Mouse (Mus musculus): ENCODE measurements at regions not wholly inside any gene's neighbourhood (a gene's known extent, or its start where the extent isn't known, plus 50 kb on each side); places are given as distances from the start of the nearest gene placed in this dataset.

DNA sequence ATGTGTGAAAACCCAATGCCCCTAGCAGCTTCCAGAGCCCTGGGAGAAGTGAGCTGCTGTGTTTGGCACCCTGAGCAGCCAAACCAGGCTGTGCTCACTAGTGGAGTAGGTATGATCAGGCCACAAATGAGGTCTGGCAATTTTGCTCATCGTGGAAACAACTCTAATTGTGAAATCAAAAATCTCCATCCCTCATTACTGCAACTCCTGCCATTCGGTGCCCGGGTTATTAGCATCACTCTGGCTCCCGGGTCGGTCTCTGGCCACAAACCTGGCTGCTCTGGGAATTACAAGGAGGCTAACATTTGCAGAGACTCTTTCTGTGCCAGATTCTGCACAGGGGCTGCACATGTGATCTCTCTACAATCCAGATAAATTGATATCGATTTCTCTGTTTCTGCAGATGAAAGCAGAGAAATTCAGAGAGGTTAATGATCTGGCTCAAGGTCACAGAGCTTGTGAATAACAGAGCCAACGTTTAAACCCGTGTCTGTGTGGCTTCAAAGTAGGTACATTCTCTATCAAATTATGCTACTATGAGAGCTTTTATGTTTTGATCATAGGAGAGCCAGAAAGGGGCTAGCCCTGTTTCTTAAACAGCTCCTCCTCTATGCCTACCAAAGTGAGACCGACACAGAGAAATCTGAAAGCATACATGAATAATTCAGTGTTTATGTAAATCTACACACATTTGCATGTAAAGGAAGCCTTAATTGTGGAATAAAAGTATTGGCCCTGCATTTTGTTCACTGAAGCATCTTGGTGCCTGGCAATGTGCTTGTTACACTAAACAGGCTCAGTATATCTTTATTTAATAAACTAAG, 398.7 kb upstream of the Igfbp7 start:
- no peak for ATAC-seq (ENCODE audit: insufficient number of reproducible peaks, insufficient read depth, low FRiP score, low TSS enrichment)
- Histone ChIP-seq H3K9ac (no peak overlapping the region), H3K27ac (no peak overlapping the region), H3K4me3 (no peak overlapping the region), H3K4me2 (replicated peaks) (no peak overlapping the region), H3K27me3 (no peaks in the 10 kb centered on the region), H3K36me3 (no peaks in the 10 kb centered on the region), H3K4me1 (no peaks in the 10 kb centered on the region), H3K9me3 (no peaks in the 10 kb centered on the region)
- WGBS: 51% methylated on average over 9 of the region's 9 CpGs

- Histone ChIP-seq H3K9ac (no peak overlapping the region), H3K36me3 (no peaks in the 10 kb centered on the region), H3K9me3 (no peaks in the 10 kb centered on the region), H3K4me2 (replicated peaks) (no peak overlapping the region), H3K27ac (no peak overlapping the region), H3K27me3 (no peaks in the 10 kb centered on the region), H3K4me1 (no peaks in the 10 kb centered on the region), H3K4me3 (no peak overlapping the region)
- no peak for ATAC-seq (ENCODE audit: insufficient number of reproducible peaks, insufficient read depth, low FRiP score, low TSS enrichment)
- WGBS: 82% methylated on average over 6 of the region's 6 CpGs
Observed at GRCm38 (mm10) chr5:77805796-77806195, 398.0 kb upstream of the Igfbp7 start.

GRCm38 (mm10) chr5:77805303-77805702, 397.5 kb upstream of the Igfbp7 start:
- no peaks in the 10 kb centered on the region for H3K4me1 ChIP-seq
- no peaks in the 10 kb centered on the region for H3K9me3 ChIP-seq
- H3K4me3 ChIP-seq: no peak overlapping the region
- no peak for ATAC-seq (ENCODE audit: insufficient number of reproducible peaks, insufficient read depth, low FRiP score, low TSS enrichment)
- H3K27ac ChIP-seq: no peak overlapping the region
- no peak overlapping the region for H3K4me2 ChIP-seq (replicated peaks)
- no peaks in the 10 kb centered on the region for H3K27me3 ChIP-seq
- H3K36me3 ChIP-seq: no peaks in the 10 kb centered on the region
- no peak overlapping the region for H3K9ac ChIP-seq
- 68% methylated on average over 1 of the region's 1 CpGs for WGBS

- Histone ChIP-seq H3K4me1 (no peaks in the 10 kb centered on the region), H3K36me3 (no peaks in the 10 kb centered on the region), H3K9me3 (no peaks in the 10 kb centered on the region), H3K9ac (no peak overlapping the region), H3K27me3 (no peaks in the 10 kb centered on the region), H3K4me2 (replicated peaks) (no peak overlapping the region), H3K27ac (no peak overlapping the region), H3K4me3 (no peak overlapping the region)
- no peak; the same call in 1 of the 2 replicates for ATAC-seq (ENCODE audit: insufficient number of reproducible peaks, insufficient read depth, low FRiP score, low TSS enrichment)
- WGBS: 49% methylated on average over 9 of the region's 9 CpGs
Observed at GRCm38 (mm10) chr5:77804113-77804512, 396.3 kb upstream of the Igfbp7 start.

GRCm38 (mm10) chr5:77803562-77803961, 395.7 kb upstream of the Igfbp7 start:
- Histone ChIP-seq H3K27me3 (no peaks in the 10 kb centered on the region), H3K4me3 (no peak overlapping the region)
- 52% methylated on average over 6 of the region's 6 CpGs for WGBS

GRCm38 (mm10) chr5:77796960-77797359, 389.1 kb upstream of the Igfbp7 start:
- Histone ChIP-seq H3K4me2 (replicated peaks) (no peak overlapping the region), H3K27ac (no peak overlapping the region), H3K4me1 (no peaks in the 10 kb centered on the region), H3K27me3 (no peaks in the 10 kb centered on the region), H3K36me3 (no peaks in the 10 kb centered on the region), H3K9me3 (no peaks in the 10 kb centered on the region), H3K9ac (no peak overlapping the region), H3K4me3 (no peak overlapping the region)
- ATAC-seq (ENCODE audit: insufficient number of reproducible peaks, insufficient read depth, low FRiP score, low TSS enrichment): no peak
- WGBS: 62% methylated on average over 3 of the region's 3 CpGs

More at GRCm38 (mm10) chr5:77803562-77803961, 395.7 kb upstream of the Igfbp7 start:
- Histone ChIP-seq H3K9ac (no peak overlapping the region), H3K4me2 (replicated peaks) (no peak overlapping the region), H3K9me3 (no peaks in the 10 kb centered on the region), H3K36me3 (no peaks in the 10 kb centered on the region), H3K4me1 (no peaks in the 10 kb centered on the region), H3K27ac (no peak overlapping the region)
- ATAC-seq (ENCODE audit: insufficient number of reproducible peaks, insufficient read depth, low FRiP score, low TSS enrichment): no peak

GRCm38 (mm10) chr5:77795766-77796165, 387.9 kb upstream of the Igfbp7 start:
- no peaks in the 10 kb centered on the region for H3K27me3 ChIP-seq
- no peak overlapping the region for H3K9ac ChIP-seq
- no peak overlapping the region for H3K4me3 ChIP-seq
- no peak overlapping the region for H3K4me2 ChIP-seq (replicated peaks)
- no peak for ATAC-seq (ENCODE audit: insufficient number of reproducible peaks, insufficient read depth, low FRiP score, low TSS enrichment)
- H3K4me1 ChIP-seq: no peaks in the 10 kb centered on the region
- H3K27ac ChIP-seq: no peak overlapping the region
- no peaks in the 10 kb centered on the region for H3K36me3 ChIP-seq
- 76% methylated on average over 5 of the region's 5 CpGs for WGBS
- H3K9me3 ChIP-seq: no peaks in the 10 kb centered on the region

GRCm38 (mm10) chr5:77783953-77784352, 376.1 kb upstream of the Igfbp7 start:
- Histone ChIP-seq H3K9me3 (no peaks in the 10 kb centered on the region), H3K4me1 (no peaks in the 10 kb centered on the region), H3K36me3 (no peaks in the 10 kb centered on the region), H3K9ac (no peak overlapping the region), H3K27ac (no peak overlapping the region), H3K4me3 (no peak overlapping the region), H3K27me3 (no peaks in the 10 kb centered on the region), H3K4me2 (replicated peaks) (no peak overlapping the region)
- WGBS: 78% methylated on average over 2 of the region's 2 CpGs
- ATAC-seq (ENCODE audit: insufficient number of reproducible peaks, insufficient read depth, low FRiP score, low TSS enrichment): no peak

GRCm38 (mm10) chr5:77762426-77763042, 354.7 kb upstream of the Igfbp7 start:
- no peaks in the 10 kb centered on the region for H3K27me3 ChIP-seq
- no peak for ATAC-seq (ENCODE audit: insufficient number of reproducible peaks, insufficient read depth, low FRiP score, low TSS enrichment)
- WGBS: 27% methylated on average over 6 of the region's 6 CpGs
- H3K4me2 ChIP-seq (replicated peaks): no peak overlapping the region
- no peaks in the 10 kb centered on the region for H3K9me3 ChIP-seq
- no peak overlapping the region for H3K9ac ChIP-seq
- no peaks in the 10 kb centered on the region for H3K36me3 ChIP-seq
- H3K4me1 ChIP-seq: no peaks in the 10 kb centered on the region
- H3K4me3 ChIP-seq: no peak overlapping the region
- no peak overlapping the region for H3K27ac ChIP-seq

DNA sequence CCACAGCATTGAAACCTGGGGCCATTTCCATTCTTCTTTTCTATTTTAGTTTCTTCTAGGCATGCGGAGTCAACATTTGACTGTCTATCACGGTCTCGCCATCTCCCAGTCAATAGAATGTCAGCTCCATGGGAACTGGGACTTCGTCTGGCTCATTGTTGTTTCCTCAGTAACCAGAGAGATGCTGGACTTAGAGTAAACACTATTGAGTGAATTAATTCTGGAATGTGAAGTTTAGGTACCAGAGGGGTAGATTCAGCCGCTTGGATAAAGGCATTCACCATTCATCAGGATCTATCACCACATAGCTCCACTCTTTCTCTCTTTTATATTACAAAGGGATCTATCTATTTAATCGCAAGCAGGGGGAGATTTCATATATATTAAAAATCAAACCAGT, 354.2 kb upstream of the Igfbp7 start:
- ATAC-seq (ENCODE audit: insufficient number of reproducible peaks, insufficient read depth, low FRiP score, low TSS enrichment): no peak
- no peak overlapping the region for H3K27ac ChIP-seq
- no peak overlapping the region for H3K4me2 ChIP-seq (replicated peaks)
- H3K36me3 ChIP-seq: no peaks in the 10 kb centered on the region
- H3K4me3 ChIP-seq: no peak overlapping the region
- H3K4me1 ChIP-seq: no peaks in the 10 kb centered on the region
- no peak overlapping the region for H3K9ac ChIP-seq
- no peaks in the 10 kb centered on the region for H3K9me3 ChIP-seq
- 82% methylated on average over 6 of the region's 6 CpGs for WGBS
- H3K27me3 ChIP-seq: no peaks in the 10 kb centered on the region

- Histone ChIP-seq H3K4me2 (replicated peaks) (no peak overlapping the region), H3K27ac (no peak overlapping the region), H3K9me3 (no peaks in the 10 kb centered on the region), H3K4me1 (no peaks in the 10 kb centered on the region), H3K36me3 (no peaks in the 10 kb centered on the region), H3K9ac (no peak overlapping the region), H3K27me3 (no peaks in the 10 kb centered on the region), H3K4me3 (no peak overlapping the region)
- WGBS: 83% methylated on average over 1 of the region's 1 CpGs
- ATAC-seq (ENCODE audit: insufficient number of reproducible peaks, insufficient read depth, low FRiP score, low TSS enrichment): no peak
Observed at GRCm38 (mm10) chr5:77748933-77749332, 341.1 kb upstream of the Igfbp7 start.

DNA sequence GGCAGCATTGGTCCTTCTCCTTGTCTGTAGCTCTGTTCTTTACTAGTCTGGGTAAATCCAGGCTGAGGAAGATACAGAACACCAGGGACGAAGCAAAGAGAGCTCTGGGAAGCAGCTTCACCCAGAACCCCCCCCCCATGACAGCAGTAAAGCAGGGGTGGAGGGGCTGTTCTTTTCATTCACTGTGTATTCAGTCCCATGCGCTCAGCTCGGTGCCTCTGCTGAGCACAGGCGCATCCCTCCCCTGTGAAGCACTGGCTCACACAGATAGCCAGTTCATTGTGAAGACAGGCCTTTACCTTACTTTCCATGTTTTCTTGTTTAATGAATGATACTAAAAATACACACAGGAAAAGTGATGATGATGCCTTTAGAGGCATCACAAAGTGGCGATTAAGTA, 338.8 kb upstream of the Igfbp7 start:
- Histone ChIP-seq H3K27ac (no peak overlapping the region), H3K4me1 (no peaks in the 10 kb centered on the region), H3K36me3 (no peaks in the 10 kb centered on the region), H3K9me3 (no peaks in the 10 kb centered on the region), H3K27me3 (no peaks in the 10 kb centered on the region), H3K4me3 (no peak overlapping the region), H3K4me2 (replicated peaks) (no peak overlapping the region), H3K9ac (no peak overlapping the region)
- ATAC-seq (ENCODE audit: insufficient number of reproducible peaks, insufficient read depth, low FRiP score, low TSS enrichment): no peak
- 85% methylated on average over 5 of the region's 5 CpGs for WGBS
